Mouse (Mus musculus): ENCODE data around the gene Gm45808. TPM values are rescaled to one million over a fixed set of nuclear protein-coding genes. Genes with fewer than 3 reads are reported as not detected.

The Gm45808 gene
- polyA plus RNA-seq, 1 experiment from 2014 or later: not detected

- Histone ChIP-seq H3K27ac (ENCODE audit: low read depth, low read length) (peak overlapping the region; percentile 78), H3K36me3 (ENCODE audit: control insufficient read depth, insufficient read depth, low read length) (peaks cover 11% of the 10 kb centered on the region), H3K4me3 (ENCODE audit: low read length) (peak overlapping the region; percentile 82), H3K9ac (ENCODE audit: low read depth, low read length) (peak overlapping the region; percentile 81), H3K9me3 (ENCODE audit: control insufficient read depth, low read length) (no peaks in the 10 kb centered on the region), H3K27me3 (replicated peaks; ENCODE audit: control insufficient read depth, insufficient read depth, low read length) (no peaks in the 10 kb centered on the region), H3K4me2 (ENCODE audit: low read length) (peak overlapping the region; percentile 99), H3K4me1 (ENCODE audit: control insufficient read depth, insufficient read depth, low read depth, low read length) (peaks cover 39% of the 10 kb centered on the region)
- under 1% methylated on average over 7 of the region's 7 CpGs for WGBS
- no peak for ATAC-seq
Measured at GRCm38 (mm10) chr7:45433835-45434202, 52.8 kb downstream of the Gm45808 start.

DNA sequence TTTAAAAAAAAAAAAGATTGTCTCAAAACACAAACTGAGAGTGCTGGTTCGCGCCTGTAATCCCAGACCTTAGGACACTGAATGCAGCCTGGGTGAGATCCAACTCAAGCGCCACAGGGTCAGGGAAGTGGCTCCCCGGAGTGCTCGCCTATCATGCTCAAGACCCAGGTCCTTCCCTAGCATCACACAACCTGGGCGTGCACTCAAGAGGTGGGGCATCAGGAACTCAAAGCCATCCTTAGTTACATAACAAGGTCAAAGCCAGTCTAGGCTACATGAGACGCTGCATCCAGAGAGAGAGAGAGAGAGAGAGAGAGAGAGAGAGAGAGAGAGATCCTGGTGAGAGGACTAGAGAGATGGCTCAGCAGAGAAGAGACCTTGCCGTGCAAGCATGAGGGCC lies 60.1 kb downstream of the Gm45808 start:
- peaks cover 50% of the 10 kb centered on the region for H3K36me3 ChIP-seq (ENCODE audit: control insufficient read depth, insufficient read depth, low read length)
- WGBS: 93% methylated on average over 8 of the region's 8 CpGs

GRCm38 (mm10) chr7:45421194-45421593 lies 65.4 kb downstream of the Gm45808 start:
- no peak for ATAC-seq
- no peak overlapping the region for H3K4me3 ChIP-seq (ENCODE audit: low read length)
- peaks cover 45% of the 10 kb centered on the region for H3K36me3 ChIP-seq (ENCODE audit: control insufficient read depth, insufficient read depth, low read length)
- H3K27me3 ChIP-seq (replicated peaks; ENCODE audit: control insufficient read depth, insufficient read depth, low read length): peaks cover 48% of the 10 kb centered on the region
- no peak overlapping the region for H3K4me2 ChIP-seq (ENCODE audit: low read length)
- H3K4me1 ChIP-seq (ENCODE audit: control insufficient read depth, insufficient read depth, low read depth, low read length): no peaks in the 10 kb centered on the region
- H3K9ac ChIP-seq (ENCODE audit: low read depth, low read length): no peak overlapping the region
- no peak overlapping the region for H3K27ac ChIP-seq (ENCODE audit: low read depth, low read length)
- no peaks in the 10 kb centered on the region for H3K9me3 ChIP-seq (ENCODE audit: control insufficient read depth, low read length)
- WGBS: 92% methylated on average over 14 of the region's 14 CpGs

More for the DNA sequence above, 60.1 kb downstream of the Gm45808 start:
- no peak overlapping the region for H3K4me3 ChIP-seq (ENCODE audit: low read length)
- no peaks in the 10 kb centered on the region for H3K4me1 ChIP-seq (ENCODE audit: control insufficient read depth, insufficient read depth, low read depth, low read length)
- H3K9me3 ChIP-seq (ENCODE audit: control insufficient read depth, low read length): no peaks in the 10 kb centered on the region
- H3K27me3 ChIP-seq (replicated peaks; ENCODE audit: control insufficient read depth, insufficient read depth, low read length): no peaks in the 10 kb centered on the region; the same call in 1 of the 2 replicates
- no peak overlapping the region for H3K9ac ChIP-seq (ENCODE audit: low read depth, low read length)
- H3K27ac ChIP-seq (ENCODE audit: low read depth, low read length): no peak overlapping the region
- no peak for ATAC-seq
- no peak overlapping the region for H3K4me2 ChIP-seq (ENCODE audit: low read length)

DNA sequence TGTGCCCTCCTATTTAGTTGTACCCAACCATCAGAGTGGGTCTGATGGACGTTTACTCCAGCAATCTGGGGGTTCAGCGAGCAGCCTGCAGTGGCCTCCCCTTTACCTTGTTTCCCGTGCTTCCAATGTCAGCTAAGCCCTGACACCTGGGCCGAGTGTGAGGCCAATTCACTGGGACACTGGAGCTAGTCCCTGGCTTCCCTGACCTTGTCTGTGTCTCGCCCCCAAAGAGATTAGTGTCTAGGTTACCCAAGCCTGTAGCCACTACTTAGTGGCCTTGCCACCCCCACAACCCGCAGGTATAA lies 66.0 kb downstream of the Gm45808 start, which contains the start of gene Lhb:
Gene Lhb (plus strand): TSS at position 206 of the 305 bp plus-strand sequence.
- no peaks in the 10 kb centered on the region for H3K9me3 ChIP-seq (ENCODE audit: control insufficient read depth, low read length)
- peaks cover under 1% of the 10 kb centered on the region; the same call in 1 of the 2 replicates for H3K4me1 ChIP-seq (ENCODE audit: control insufficient read depth, insufficient read depth, low read depth, low read length)
- H3K27ac ChIP-seq (ENCODE audit: low read depth, low read length): no peak within 1 kb of the TSS
- peaks cover 45% of the 10 kb centered on the region for H3K36me3 ChIP-seq (ENCODE audit: control insufficient read depth, insufficient read depth, low read length)
- no peak for ATAC-seq
- H3K9ac ChIP-seq (ENCODE audit: low read depth, low read length): no peak within 1 kb of the TSS
- WGBS: 61% methylated on average over 6 of the region's 6 CpGs
- H3K27me3 ChIP-seq (replicated peaks; ENCODE audit: control insufficient read depth, insufficient read depth, low read length): peaks cover 53% of the 10 kb centered on the region
- H3K4me2 ChIP-seq (ENCODE audit: low read length): no peak within 1 kb of the TSS
- no peak within 1 kb of the TSS for H3K4me3 ChIP-seq (ENCODE audit: low read length)

DNA sequence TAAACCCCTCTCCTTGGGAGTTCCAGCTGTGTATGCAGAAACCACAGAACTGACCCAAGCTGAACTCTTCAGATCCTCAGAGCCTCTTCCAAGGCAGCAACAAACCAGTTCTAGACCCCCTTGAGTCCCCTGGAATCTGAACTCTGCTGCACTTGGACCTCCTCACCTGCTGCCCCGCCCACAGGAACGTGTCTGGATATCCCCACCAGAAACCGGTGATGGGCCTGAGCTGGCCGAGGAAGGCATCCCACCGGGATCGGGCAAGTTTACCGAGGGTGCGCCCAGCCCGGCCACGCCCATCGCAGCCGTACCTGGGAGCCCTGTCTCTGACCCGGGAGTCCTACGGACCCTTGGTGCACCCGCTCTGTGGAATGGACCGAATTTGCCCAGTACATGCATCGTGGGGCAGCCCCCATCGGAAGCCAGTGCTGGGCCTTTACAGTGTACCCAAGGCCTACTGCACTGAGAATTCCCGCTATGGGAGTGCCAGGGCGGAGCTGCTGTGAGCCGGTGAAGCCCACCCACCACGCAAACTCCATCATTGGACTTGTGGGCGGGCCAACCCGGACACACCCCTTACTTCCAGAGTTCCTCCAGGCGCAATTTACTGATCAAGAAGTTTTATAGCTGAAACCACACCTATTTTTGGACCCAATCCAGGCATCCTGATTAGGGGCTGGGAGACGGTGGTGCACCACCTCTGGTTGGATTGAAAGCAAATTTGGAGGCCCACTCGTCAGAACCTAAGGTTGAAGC lies 66.6 kb downstream of the Gm45808 start:
- 14% methylated on average over 27 of the region's 27 CpGs for WGBS
- ATAC-seq: no peak
- peaks cover 58% of the 10 kb centered on the region for H3K27me3 ChIP-seq (replicated peaks; ENCODE audit: control insufficient read depth, insufficient read depth, low read length)
- no peak overlapping the region for H3K4me2 ChIP-seq (ENCODE audit: low read length)
- peaks cover 3% of the 10 kb centered on the region; the same call in 1 of the 2 replicates for H3K4me1 ChIP-seq (ENCODE audit: control insufficient read depth, insufficient read depth, low read depth, low read length)
- no peak overlapping the region for H3K27ac ChIP-seq (ENCODE audit: low read depth, low read length)
- H3K9me3 ChIP-seq (ENCODE audit: control insufficient read depth, low read length): no peaks in the 10 kb centered on the region
- peaks cover 44% of the 10 kb centered on the region for H3K36me3 ChIP-seq (ENCODE audit: control insufficient read depth, insufficient read depth, low read length)
- H3K4me3 ChIP-seq (ENCODE audit: low read length): no peak overlapping the region
- no peak overlapping the region for H3K9ac ChIP-seq (ENCODE audit: low read depth, low read length)

DNA sequence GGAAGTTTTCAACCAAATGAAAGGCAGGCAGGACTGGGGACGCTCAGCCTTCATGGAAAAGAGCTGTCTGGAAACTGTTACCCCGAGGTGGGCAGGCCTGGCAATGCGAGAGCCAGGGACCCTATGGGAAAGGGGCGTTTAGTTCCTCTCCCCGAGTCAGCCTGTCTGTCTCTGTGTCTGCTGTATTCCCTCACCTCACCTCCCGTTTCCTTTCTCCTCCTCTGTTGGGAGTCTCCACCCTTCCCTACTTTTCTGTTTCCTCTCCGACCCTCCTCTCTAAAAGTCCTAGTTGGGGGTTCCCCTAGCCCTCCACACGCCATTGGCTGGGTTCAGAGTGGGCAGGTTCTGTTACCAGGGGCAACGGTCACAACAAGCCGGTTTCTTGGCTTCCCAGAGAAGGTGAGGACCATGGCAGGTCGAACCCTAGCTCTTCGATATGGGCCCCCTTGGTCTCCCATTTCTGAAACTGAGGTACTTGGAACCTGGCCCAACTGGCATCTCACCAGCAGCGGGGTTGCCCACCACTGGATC lies 68.6 kb downstream of the Gm45808 start:
- Histone ChIP-seq H3K4me2 (ENCODE audit: low read length) (no peak overlapping the region), H3K27me3 (replicated peaks; ENCODE audit: control insufficient read depth, insufficient read depth, low read length) (peaks cover 77% of the 10 kb centered on the region), H3K4me1 (ENCODE audit: control insufficient read depth, insufficient read depth, low read depth, low read length) (peaks cover 15% of the 10 kb centered on the region), H3K9ac (ENCODE audit: low read depth, low read length) (no peak overlapping the region), H3K4me3 (ENCODE audit: low read length) (no peak overlapping the region), H3K36me3 (ENCODE audit: control insufficient read depth, insufficient read depth, low read length) (peaks cover 24% of the 10 kb centered on the region), H3K9me3 (ENCODE audit: control insufficient read depth, low read length) (no peaks in the 10 kb centered on the region), H3K27ac (ENCODE audit: low read depth, low read length) (no peak overlapping the region)
- ATAC-seq: no peak
- WGBS: 9% methylated on average over 13 of the region's 13 CpGs

Small RNAs within 50 kb of the gene (microRNA-seq; reads per million reads assigned to microRNA genes)
- gene Gm22133: not detected

Other genes starting within 250 kb of the Gm45808 start
- 1.3 and 1.4 TPM in 2 replicates for gene Cd37, start 247.7 kb downstream of the Gm45808 start, polyA plus RNA-seq (2015; fragmentation: Nextera tagmentation; extraction: Ambion mirVana)
- gene Slc6a16, start 245.7 kb downstream of the Gm45808 start, polyA plus RNA-seq (2015; fragmentation: Nextera tagmentation; extraction: Ambion mirVana): 0.89 and 2.0 TPM in 2 replicates
- gene Slc6a21, start 209.3 kb downstream of the Gm45808 start, polyA plus RNA-seq (2015; fragmentation: Nextera tagmentation; extraction: Ambion mirVana): not detected in 2 replicates
- 13.3 and 14.2 TPM in 2 replicates for gene Trpm4, start 153.0 kb downstream of the Gm45808 start, polyA plus RNA-seq (2015; fragmentation: Nextera tagmentation; extraction: Ambion mirVana)
- 0.28 and 0.72 TPM in 2 replicates for gene Hrc, start 151.5 kb downstream of the Gm45808 start, polyA plus RNA-seq (2015; fragmentation: Nextera tagmentation; extraction: Ambion mirVana)
- gene Ppfia3, start 119.8 kb downstream of the Gm45808 start, polyA plus RNA-seq (2015; fragmentation: Nextera tagmentation; extraction: Ambion mirVana): 28.5 and 28.6 TPM in 2 replicates
- 41.4 and 70.3 TPM in 2 replicates for gene Lin7b, start 116.2 kb downstream of the Gm45808 start, polyA plus RNA-seq (2015; fragmentation: Nextera tagmentation; extraction: Ambion mirVana)
- gene Snrnp70, start 91.1 kb downstream of the Gm45808 start, polyA plus RNA-seq (2015; fragmentation: Nextera tagmentation; extraction: Ambion mirVana): 144 and 161 TPM in 2 replicates
- 0.06 TPM in 1 of 2 replicates, not detected in the other for gene Kcna7, start 81.2 kb downstream of the Gm45808 start, polyA plus RNA-seq (2015; fragmentation: Nextera tagmentation; extraction: Ambion mirVana)
- 0.15 and 0.27 TPM in 2 replicates for gene Ntf5, start 73.1 kb downstream of the Gm45808 start, polyA plus RNA-seq (2015; fragmentation: Nextera tagmentation; extraction: Ambion mirVana)
- 2.0 and 2.3 TPM in 2 replicates for gene Lhb, start 66.0 kb downstream of the Gm45808 start, polyA plus RNA-seq (2015; fragmentation: Nextera tagmentation; extraction: Ambion mirVana)
- gene Gys1, start 52.0 kb downstream of the Gm45808 start, polyA plus RNA-seq (2015; fragmentation: Nextera tagmentation; extraction: Ambion mirVana): 25.5 and 28.7 TPM in 2 replicates
- 94.3 and 108 TPM in 2 replicates for gene Ruvbl2, start 48.7 kb downstream of the Gm45808 start, polyA plus RNA-seq (2015; fragmentation: Nextera tagmentation; extraction: Ambion mirVana)
- 5,303 and 5,527 TPM in 2 replicates for gene Ftl1, start 26.9 kb downstream of the Gm45808 start, polyA plus RNA-seq (2015; fragmentation: Nextera tagmentation; extraction: Ambion mirVana)
- 226 and 242 TPM in 2 replicates for gene Bax, start 19.9 kb downstream of the Gm45808 start, polyA plus RNA-seq (2015; fragmentation: Nextera tagmentation; extraction: Ambion mirVana)
- gene Tulp2, start 4.9 kb downstream of the Gm45808 start, polyA plus RNA-seq (2015; fragmentation: Nextera tagmentation; extraction: Ambion mirVana): 0.20 and 0.30 TPM in 2 replicates
- gene Dhdh, start 2.0 kb upstream of the Gm45808 start, polyA plus RNA-seq (2015; fragmentation: Nextera tagmentation; extraction: Ambion mirVana): 4.0 and 4.3 TPM in 2 replicates
- gene Nucb1, start 23.6 kb upstream of the Gm45808 start, polyA plus RNA-seq (2015; fragmentation: Nextera tagmentation; extraction: Ambion mirVana): 141 and 151 TPM in 2 replicates
- 17.5 and 18.2 TPM in 2 replicates for gene Ppp1r15a, start 39.5 kb upstream of the Gm45808 start, polyA plus RNA-seq (2015; fragmentation: Nextera tagmentation; extraction: Ambion mirVana)
- gene Plekha4, start 39.5 kb upstream of the Gm45808 start, polyA plus RNA-seq (2015; fragmentation: Nextera tagmentation; extraction: Ambion mirVana): 2.2 and 3.1 TPM in 2 replicates
- gene Hsd17b14, start 68.1 kb upstream of the Gm45808 start, polyA plus RNA-seq (2015; fragmentation: Nextera tagmentation; extraction: Ambion mirVana): 0.43 and 0.80 TPM in 2 replicates
- gene Bcat2, start 83.3 kb upstream of the Gm45808 start, polyA plus RNA-seq (2015; fragmentation: Nextera tagmentation; extraction: Ambion mirVana): 22.7 and 27.0 TPM in 2 replicates
- gene Fgf21, start 128.7 kb upstream of the Gm45808 start, polyA plus RNA-seq (2015; fragmentation: Nextera tagmentation; extraction: Ambion mirVana): not detected in 2 replicates
- gene Fut1, start 130.5 kb upstream of the Gm45808 start, polyA plus RNA-seq (2015; fragmentation: Nextera tagmentation; extraction: Ambion mirVana): not detected in 2 replicates
- gene Izumo1, start 135.0 kb upstream of the Gm45808 start, polyA plus RNA-seq (2015; fragmentation: Nextera tagmentation; extraction: Ambion mirVana): not detected in 2 replicates
- 16.7 and 17.5 TPM in 2 replicates for gene Rasip1, start 140.7 kb upstream of the Gm45808 start, polyA plus RNA-seq (2015; fragmentation: Nextera tagmentation; extraction: Ambion mirVana)
- 2.9 and 5.2 TPM in 2 replicates for gene Mamstr, start 153.2 kb upstream of the Gm45808 start, polyA plus RNA-seq (2015; fragmentation: Nextera tagmentation; extraction: Ambion mirVana)
- 0.09 and 0.19 TPM in 2 replicates for gene Fut2, start 179.6 kb upstream of the Gm45808 start, polyA plus RNA-seq (2015; fragmentation: Nextera tagmentation; extraction: Ambion mirVana)
- gene Ntn5, start 197.2 kb upstream of the Gm45808 start, polyA plus RNA-seq (2015; fragmentation: Nextera tagmentation; extraction: Ambion mirVana): 0.84 and 0.94 TPM in 2 replicates
- 0.43 and 0.45 TPM in 2 replicates for gene Sec1, start 207.6 kb upstream of the Gm45808 start, polyA plus RNA-seq (2015; fragmentation: Nextera tagmentation; extraction: Ambion mirVana)
- gene Car11, start 213.0 kb upstream of the Gm45808 start, polyA plus RNA-seq (2015; fragmentation: Nextera tagmentation; extraction: Ambion mirVana): 63.8 and 68.2 TPM in 2 replicates
- gene Dbp, start 218.3 kb upstream of the Gm45808 start, polyA plus RNA-seq (2015; fragmentation: Nextera tagmentation; extraction: Ambion mirVana): 3.2 and 3.3 TPM in 2 replicates
- 508 and 537 TPM in 2 replicates for gene Rpl18, start 228.6 kb upstream of the Gm45808 start, polyA plus RNA-seq (2015; fragmentation: Nextera tagmentation; extraction: Ambion mirVana)
- gene Sphk2, start 231.2 kb upstream of the Gm45808 start, polyA plus RNA-seq (2015; fragmentation: Nextera tagmentation; extraction: Ambion mirVana): 23.9 and 28.3 TPM in 2 replicates
- 0.37 and 0.44 TPM in 2 replicates for gene Fam83e, start 234.4 kb upstream of the Gm45808 start, polyA plus RNA-seq (2015; fragmentation: Nextera tagmentation; extraction: Ambion mirVana)
- gene Spaca4, start 239.0 kb upstream of the Gm45808 start, polyA plus RNA-seq (2015; fragmentation: Nextera tagmentation; extraction: Ambion mirVana): not detected in 2 replicates